Comparison of ENCODE assay signal across 24 mouse cellular contexts in the genomic region with DNA sequence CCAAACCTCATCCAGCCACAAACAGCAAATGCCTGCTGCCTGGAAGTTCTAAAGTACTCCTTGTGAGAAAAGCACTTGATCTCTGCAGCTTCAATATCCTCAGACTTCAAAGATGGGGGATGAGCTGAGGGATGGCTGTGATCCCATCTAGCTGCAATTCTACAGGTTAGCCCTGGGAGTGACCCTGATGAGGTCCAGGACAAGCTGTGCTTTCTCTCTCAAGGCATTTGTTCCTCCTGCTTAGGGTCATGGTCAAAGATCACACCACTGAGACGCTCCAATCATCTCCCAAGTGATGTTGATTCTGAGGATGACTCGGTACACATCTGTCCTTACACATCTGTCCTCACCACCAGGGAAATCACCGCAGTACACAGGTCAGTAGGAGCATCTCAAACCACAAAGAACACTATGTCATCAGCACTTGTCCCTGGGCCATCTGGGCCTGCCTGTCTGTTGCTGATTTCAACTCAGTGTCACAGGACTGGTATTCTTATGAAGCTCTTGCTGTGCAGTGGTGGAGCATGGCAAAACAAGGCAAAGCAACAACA.
DNase-seq lines count a peak whose midpoint lies in the region; ATAC-seq lines count a peak whose summit lies in the region.
"Had no signal": no experiment of that assay in that cellular context is flagged by ENCODE, and none has a peak within 500 bp of the region (broad histone marks: within the 10 kb centered on the region; RNA-seq: fewer than 3 reads in every experiment).

No protein-coding gene starts in this region.

- H3K27ac ChIP-seq in intestine, embryonic 14.5 days (ENCODE audit: low read depth), result no peak overlapping the region
- H3K27ac ChIP-seq in intestine, embryonic 16.5 days (ENCODE audit: low read length), result no peak overlapping the region
- H3K27ac ChIP-seq in midbrain, embryonic 11.5 days (ENCODE audit: low read depth, low read length), result no peak overlapping the region
- H3K27ac ChIP-seq in midbrain, embryonic 13.5 days, result no peak overlapping the region
- H3K27ac ChIP-seq: embryonic facial prominence, embryonic 13.5 days; embryonic facial prominence, embryonic 15.5 days; forebrain, embryonic 10.5 days; forebrain, embryonic 12.5 days had no signal

- H3K9me3 ChIP-seq in intestine, embryonic 14.5 days (ENCODE audit: control insufficient read depth, low read length), result no peaks in the 10 kb centered on the region
- H3K9me3 ChIP-seq in intestine, embryonic 16.5 days (ENCODE audit: control insufficient read depth, low read length), result no peaks in the 10 kb centered on the region
- no peaks in the 10 kb centered on the region for H3K9me3 ChIP-seq in midbrain, embryonic 11.5 days (ENCODE audit: control insufficient read depth, low read length)
- H3K9me3 ChIP-seq in midbrain, embryonic 13.5 days, result no peaks in the 10 kb centered on the region
- H3K9me3 ChIP-seq: embryonic facial prominence, embryonic 13.5 days; embryonic facial prominence, embryonic 15.5 days; forebrain, embryonic 10.5 days; forebrain, embryonic 12.5 days; G1E had no signal

- no peak for ATAC-seq in intestine, embryonic 14.5 days (replicated peaks; ENCODE audit: low FRiP score, low TSS enrichment, low read depth)
- no peak for ATAC-seq in intestine, embryonic 16.5 days
- no peak for ATAC-seq in midbrain, embryonic 11.5 days (ENCODE audit: low FRiP score)
- no peak for ATAC-seq in midbrain, embryonic 13.5 days
- ATAC-seq: activated CD4-positive, CD25-positive, alpha-beta regulatory T cell, adult 4 months; forebrain, embryonic 14.5 days; forebrain, embryonic 16.5 days; Patski had no signal

- H3K4me2 ChIP-seq in intestine, embryonic 14.5 days (ENCODE audit: low read length), result no peak overlapping the region
- H3K4me2 ChIP-seq in intestine, embryonic 16.5 days (ENCODE audit: low read depth, low read length), result no peak overlapping the region
- no peak overlapping the region for H3K4me2 ChIP-seq in midbrain, embryonic 11.5 days
- no peak overlapping the region for H3K4me2 ChIP-seq in midbrain, embryonic 13.5 days (replicated peaks)
- H3K4me2 ChIP-seq: embryonic facial prominence, embryonic 13.5 days; embryonic facial prominence, embryonic 15.5 days; forebrain, embryonic 12.5 days had no signal

- H3K36me3 ChIP-seq in intestine, embryonic 14.5 days (ENCODE audit: control insufficient read depth, insufficient read depth, low read length), result no peaks in the 10 kb centered on the region
- no peaks in the 10 kb centered on the region for H3K36me3 ChIP-seq in intestine, embryonic 16.5 days (ENCODE audit: control insufficient read depth, insufficient read depth, low read length)
- H3K36me3 ChIP-seq in midbrain, embryonic 11.5 days (ENCODE audit: control insufficient read depth, insufficient read depth, low read length), result no peaks in the 10 kb centered on the region
- no peaks in the 10 kb centered on the region for H3K36me3 ChIP-seq in midbrain, embryonic 13.5 days
- H3K36me3 ChIP-seq: embryonic facial prominence, embryonic 13.5 days; embryonic facial prominence, embryonic 15.5 days; forebrain, embryonic 10.5 days; forebrain, embryonic 12.5 days; G1E had no signal

- H3K9ac ChIP-seq in intestine, embryonic 14.5 days (ENCODE audit: low read length), result no peak overlapping the region
- no peak overlapping the region for H3K9ac ChIP-seq in intestine, embryonic 16.5 days (ENCODE audit: low read depth, low read length)
- H3K9ac ChIP-seq in midbrain, embryonic 11.5 days (ENCODE audit: low read length), result no peak overlapping the region
- H3K9ac ChIP-seq in midbrain, embryonic 13.5 days (replicated peaks), result no peak overlapping the region
- H3K9ac ChIP-seq: embryonic facial prominence, embryonic 13.5 days; embryonic facial prominence, embryonic 15.5 days; forebrain, embryonic 12.5 days had no signal

- no peaks in the 10 kb centered on the region for H3K27me3 ChIP-seq in intestine, embryonic 14.5 days (replicated peaks; ENCODE audit: control insufficient read depth, insufficient read depth, low read length)
- no peaks in the 10 kb centered on the region for H3K27me3 ChIP-seq in intestine, embryonic 16.5 days (replicated peaks; ENCODE audit: control insufficient read depth, insufficient read depth, low read length)
- H3K27me3 ChIP-seq in midbrain, embryonic 11.5 days (ENCODE audit: control insufficient read depth, insufficient read depth, low read length), result no peaks in the 10 kb centered on the region
- no peaks in the 10 kb centered on the region for H3K27me3 ChIP-seq in midbrain, embryonic 13.5 days
- H3K27me3 ChIP-seq: embryonic facial prominence, embryonic 13.5 days; embryonic facial prominence, embryonic 15.5 days; Patski had no signal

- 0 out of 2 replicates have a peak, but pooled peaks cover 5% of the 10 kb centered on the region for H3K4me1 ChIP-seq in intestine, embryonic 14.5 days (replicated peaks; ENCODE audit: control insufficient read depth, insufficient read depth, low read length)
- H3K4me1 ChIP-seq in intestine, embryonic 16.5 days (ENCODE audit: control insufficient read depth, insufficient read depth, low read length), result 0 out of 2 replicates have a peak, but pooled peaks cover 4% of the 10 kb centered on the region
- H3K4me1 ChIP-seq in midbrain, embryonic 11.5 days (ENCODE audit: control insufficient read depth, insufficient read depth, low read length), result peaks cover 2% of the 10 kb centered on the region; the same call in 1 of the 2 replicates
- H3K4me1 ChIP-seq in midbrain, embryonic 13.5 days (replicated peaks), result peaks cover 9% of the 10 kb centered on the region; the same call in 1 of the 2 replicates
- H3K4me1 ChIP-seq: embryonic facial prominence, embryonic 15.5 days had no signal

- H3K4me3 ChIP-seq in intestine, embryonic 14.5 days (ENCODE audit: low read depth, low read length), result no peak overlapping the region
- no peak overlapping the region for H3K4me3 ChIP-seq in intestine, embryonic 16.5 days (ENCODE audit: low read length)
- no peak overlapping the region for H3K4me3 ChIP-seq in midbrain, embryonic 11.5 days (ENCODE audit: low read depth, low read length)
- H3K4me3 ChIP-seq in midbrain, embryonic 13.5 days (replicated peaks), result no peak overlapping the region
- H3K4me3 ChIP-seq: embryonic facial prominence, embryonic 13.5 days; embryonic facial prominence, embryonic 15.5 days; erythroblast, embryonic 14.5 days; forebrain, embryonic 10.5 days; forebrain, embryonic 12.5 days had no signal

- peak; percentile 32 for DNase-seq in intestine, embryonic 14.5 days (ENCODE audit: low spot score)
- DNase-seq in midbrain, embryonic 11.5 days (ENCODE audit: low spot score, missing footprints), result peak; percentile 47
- no peak for DNase-seq in testis, postnatal 10 days (ENCODE audit: low spot score)
- DNase-seq: adrenal gland, adult 8-10 months; adrenal gland, postnatal 14 days; B cell, adult 2 months; cerebellum, adult 18-20 months; cerebellum, adult 8-10 months; cerebellum, adult 9-11 months; cerebellum, postnatal 14 days; cerebellum, postnatal 36 days; embryo, embryonic 11 days had no signal

- WGBS in intestine, embryonic 14.5 days, result 80% methylated on average over 3 of the region's 3 CpGs
- 82% methylated on average over 3 of the region's 3 CpGs for WGBS in intestine, embryonic 16.5 days
- 86% methylated on average over 3 of the region's 3 CpGs for WGBS in midbrain, embryonic 11.5 days
- WGBS in midbrain, embryonic 13.5 days, result 90% methylated on average over 3 of the region's 3 CpGs
